Mouse (Mus musculus) B cell, adult 62 days (primary cell): Measurements from ENCODE around the gene Vmn2r14. TPM values are rescaled to one million over a fixed set of nuclear protein-coding genes. Genes with fewer than 3 reads are reported as not detected.

Source experiments
- total RNA-seq: library from RNA; stranded (reverse); gene quantifications from 4 replicates; pipeline ENCODE4 v1.2.4, GENCODE M21; 2023

The Vmn2r14 gene
- total RNA-seq, result not detected in 4 replicates

GRCm38 (mm10) chr5:109224608-109225007, at the start of gene Vmn2r14:
TSS of gene Vmn2r14 (minus strand) at chr5:109224708.

GRCm38 (mm10) chr5:109192099-109192498, 32.4 kb downstream of the Vmn2r14 start, which contains the start of gene Vmn2r13:
TSS of gene Vmn2r13 (minus strand) at chr5:109192199.

Other genes starting within 250 kb of the Vmn2r14 start
- gene Vmn2r10, start 218.2 kb downstream of the Vmn2r14 start, total RNA-seq, result not detected in 4 replicates
- gene Vmn2r11, start 165.1 kb downstream of the Vmn2r14 start, total RNA-seq, result not detected in 4 replicates
- gene Vmn2r12, start 126.8 kb downstream of the Vmn2r14 start, total RNA-seq, result not detected in 4 replicates
- not detected in 4 replicates for gene Vmn2r13, start 32.5 kb downstream of the Vmn2r14 start, total RNA-seq
- gene Vmn2r15, start 72.9 kb upstream of the Vmn2r14 start, total RNA-seq, result not detected in 4 replicates
- gene Vmn2r16, start 105.5 kb upstream of the Vmn2r14 start, total RNA-seq, result not detected in 4 replicates
- gene Vmn2r17, start 195.0 kb upstream of the Vmn2r14 start, total RNA-seq, result not detected in 4 replicates